Mouse (Mus musculus): Measurements from ENCODE around the gene Gm4450. TPM values are rescaled to one million over a fixed set of nuclear protein-coding genes. Genes with fewer than 3 reads are reported as not detected.
"Not testable (repeated sequence)": the region's sequence is repeated elsewhere in the genome, so short reads cannot be mapped to it uniquely, and the experiment has no call there.

Gm4450 gene
- not detected in 2 replicates for total RNA-seq (2021)
- long read RNA-seq, partial matches to known transcripts, result 0 of 9 reads
- long read RNA-seq, other reads (novel, unspliced or antisense), result 5 of 9 reads

- DNase-seq, result not testable (repeated sequence)
These were observed at the start of gene Gm4450 for GRCm38 (mm10) chr3:98457026-98457425. TSS of gene Gm4450 (minus strand) at chr3:98457126.

GRCm38 (mm10) chr3:98497401-98497800 lies 40.5 kb upstream of the Gm4450 start:
- not testable (repeated sequence) for DNase-seq

GRCm38 (mm10) chr3:98496762-98497161 lies 39.8 kb upstream of the Gm4450 start:
- not testable (repeated sequence) for DNase-seq

GRCm38 (mm10) chr3:98495055-98495454 lies 38.1 kb upstream of the Gm4450 start:
- not testable (repeated sequence) for DNase-seq

GRCm38 (mm10) chr3:98494184-98494583 lies 37.3 kb upstream of the Gm4450 start:
- not testable (repeated sequence) for DNase-seq

GRCm38 (mm10) chr3:98471499-98471898 lies 14.6 kb upstream of the Gm4450 start:
- DNase-seq, result not testable (repeated sequence)

GRCm38 (mm10) chr3:98471057-98471456 lies 14.1 kb upstream of the Gm4450 start:
- not testable (repeated sequence) for DNase-seq

- DNase-seq, result not testable (repeated sequence)
These were observed 12.4 kb upstream of the Gm4450 start for GRCm38 (mm10) chr3:98469323-98469722.

- not testable (repeated sequence) for DNase-seq
These were observed 3.1 kb downstream of the Gm4450 start for GRCm38 (mm10) chr3:98453786-98454185.

- DNase-seq, result not testable (repeated sequence)
These were observed 13.0 kb downstream of the Gm4450 start for GRCm38 (mm10) chr3:98443924-98444323.

- DNase-seq, result not testable (repeated sequence)
These were observed 13.7 kb downstream of the Gm4450 start for GRCm38 (mm10) chr3:98443149-98443779.

- not testable (repeated sequence) for DNase-seq
These were observed 14.7 kb downstream of the Gm4450 start for GRCm38 (mm10) chr3:98442245-98442644.

- DNase-seq, result no peak
These were observed 21.9 kb downstream of the Gm4450 start for GRCm38 (mm10) chr3:98435030-98435429.

- no peak for DNase-seq
These were observed 22.7 kb downstream of the Gm4450 start for GRCm38 (mm10) chr3:98434088-98434816.

GRCm38 (mm10) chr3:98428928-98429525 lies 27.9 kb downstream of the Gm4450 start:
- DNase-seq, result no peak

GRCm38 (mm10) chr3:98428449-98428775 lies 28.5 kb downstream of the Gm4450 start:
- peak; percentile 4 for DNase-seq

- peak; percentile 85 for DNase-seq
These were observed 29.1 kb downstream of the Gm4450 start for GRCm38 (mm10) chr3:98427600-98428448.

- no peak for DNase-seq
These were observed 29.7 kb downstream of the Gm4450 start for GRCm38 (mm10) chr3:98427260-98427599.

GRCm38 (mm10) chr3:98426749-98427148 lies 30.2 kb downstream of the Gm4450 start:
- no peak for DNase-seq

GRCm38 (mm10) chr3:98422926-98423325 lies 34.0 kb downstream of the Gm4450 start:
- DNase-seq, result no peak

- no peak for DNase-seq
These were observed 37.2 kb downstream of the Gm4450 start for GRCm38 (mm10) chr3:98419786-98420070.

GRCm38 (mm10) chr3:98418991-98419785 lies 37.7 kb downstream of the Gm4450 start:
- no peak for DNase-seq
